Comparison of ENCODE assay signal across 8 mouse cellular contexts in the genomic region with DNA sequence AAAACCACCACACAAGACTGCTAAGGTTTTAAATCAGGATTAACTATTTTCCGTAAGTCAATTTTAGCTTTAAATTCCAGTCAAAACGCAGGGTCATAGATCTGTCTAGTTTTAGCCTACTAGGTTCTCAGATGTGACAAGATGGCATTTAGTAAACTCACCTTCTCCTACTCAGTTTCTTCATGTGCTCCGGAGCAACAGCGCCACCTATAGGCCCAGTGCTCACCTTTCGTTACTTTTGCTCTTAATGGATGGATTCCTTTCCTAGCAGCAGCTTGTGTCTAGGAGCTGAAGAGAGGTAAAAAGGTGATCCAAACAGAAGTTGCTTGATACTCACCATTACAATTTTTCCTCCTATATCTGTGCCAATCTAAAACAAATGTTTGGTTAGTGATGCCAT. TPM values are rescaled to one million over a fixed set of nuclear protein-coding genes. Genes with fewer than 3 reads are reported as not detected.
DNase-seq lines count a peak whose midpoint lies in the region; ATAC-seq and TF ChIP-seq lines count a peak whose summit lies in the region.

No protein-coding gene starts in this region.

- H3K4me1 ChIP-seq in hindbrain, embryonic 14.5 days (replicated peaks; ENCODE audit: control insufficient read depth, insufficient read depth, low read length), result no peaks in the 10 kb centered on the region
- no peaks in the 10 kb centered on the region for H3K4me1 ChIP-seq in hindbrain, embryonic 16.5 days (ENCODE audit: control insufficient read depth, insufficient read depth, low read depth, low read length)
- H3K4me1 ChIP-seq in forebrain, embryonic 14.5 days (ENCODE audit: control insufficient read depth, insufficient read depth, low read length), result no peaks in the 10 kb centered on the region
- H3K4me1 ChIP-seq in intestine, embryonic 14.5 days (replicated peaks; ENCODE audit: control insufficient read depth, insufficient read depth, low read length), result no peaks in the 10 kb centered on the region
- H3K4me1 ChIP-seq in stomach, postnatal 0 days (replicated peaks; ENCODE audit: control insufficient read depth, insufficient read depth), result no peaks in the 10 kb centered on the region

- H3K9me3 ChIP-seq in hindbrain, embryonic 14.5 days (ENCODE audit: control insufficient read depth, low read length), result no peaks in the 10 kb centered on the region
- H3K9me3 ChIP-seq in hindbrain, embryonic 16.5 days (ENCODE audit: control insufficient read depth, low read length), result no peaks in the 10 kb centered on the region
- no peaks in the 10 kb centered on the region for H3K9me3 ChIP-seq in forebrain, embryonic 14.5 days (replicated peaks; ENCODE audit: control insufficient read depth, low read length)
- H3K9me3 ChIP-seq in intestine, embryonic 14.5 days (ENCODE audit: control insufficient read depth, low read length), result no peaks in the 10 kb centered on the region
- no peaks in the 10 kb centered on the region for H3K9me3 ChIP-seq in stomach, postnatal 0 days (ENCODE audit: control insufficient read depth, low read length)

- no peaks in the 10 kb centered on the region for H3K27me3 ChIP-seq in hindbrain, embryonic 14.5 days (ENCODE audit: control insufficient read depth, insufficient read depth, low read length)
- no peaks in the 10 kb centered on the region for H3K27me3 ChIP-seq in hindbrain, embryonic 16.5 days (replicated peaks; ENCODE audit: control insufficient read depth, insufficient read depth, low read length)
- no peaks in the 10 kb centered on the region for H3K27me3 ChIP-seq in forebrain, embryonic 14.5 days (replicated peaks; ENCODE audit: control insufficient read depth, insufficient read depth, low read length)
- H3K27me3 ChIP-seq in intestine, embryonic 14.5 days (replicated peaks; ENCODE audit: control insufficient read depth, insufficient read depth, low read length), result no peaks in the 10 kb centered on the region
- no peaks in the 10 kb centered on the region for H3K27me3 ChIP-seq in stomach, postnatal 0 days (ENCODE audit: control insufficient read depth, insufficient read depth, low read length)

- no peak overlapping the region for H3K9ac ChIP-seq in hindbrain, embryonic 14.5 days
- no peak overlapping the region for H3K9ac ChIP-seq in hindbrain, embryonic 16.5 days (ENCODE audit: low read depth, low read length)
- no peak overlapping the region for H3K9ac ChIP-seq in forebrain, embryonic 14.5 days (ENCODE audit: low read length)
- no peak overlapping the region for H3K9ac ChIP-seq in intestine, embryonic 14.5 days (ENCODE audit: low read length)
- H3K9ac ChIP-seq in stomach, postnatal 0 days (ENCODE audit: low read length), result no peak overlapping the region

- no peak for TF ChIP-seq EP300 in stomach, postnatal 0 days (optimal IDR thresholded peaks at IDR 0.05)

- 17% methylated on average over 5 of the region's 5 CpGs for WGBS in hindbrain, embryonic 14.5 days
- 11% methylated on average over 5 of the region's 5 CpGs for WGBS in hindbrain, embryonic 16.5 days
- 13% methylated on average over 5 of the region's 5 CpGs for WGBS in forebrain, embryonic 14.5 days
- WGBS in intestine, embryonic 14.5 days, result 17% methylated on average over 5 of the region's 5 CpGs
- WGBS in stomach, postnatal 0 days, result 14% methylated on average over 5 of the region's 5 CpGs

- DNase-seq in hindbrain, embryonic 14.5 days (ENCODE audit: low spot score), result peak; percentile 76
- peak; percentile 76 for DNase-seq in c-Kit-positive CD71-negative TER-119-negative erythroid progenitor cells, embryonic 14.5 days (ENCODE audit: low read depth)
- DNase-seq in forebrain, embryonic 14.5 days (ENCODE audit: low spot score), result peak; percentile 73
- peak; percentile 81 for DNase-seq in intestine, embryonic 14.5 days (ENCODE audit: low spot score)
- DNase-seq in left cerebral cortex, postnatal 25 days (ENCODE audit: low spot score in 2 of 2), result peak; percentile 79 to 88
- peak; percentile 83 for DNase-seq in stomach, postnatal 0 days (ENCODE audit: low spot score)

- ATAC-seq in hindbrain, embryonic 14.5 days (ENCODE audit: low FRiP score), result peak; percentile 37; the same call in 1 of the 2 replicates
- no peak; the same call in 1 of the 2 replicates for ATAC-seq in hindbrain, embryonic 16.5 days
- 0 out of 2 replicates have a peak, but pooled peaks have one; percentile 34 for ATAC-seq in forebrain, embryonic 14.5 days
- ATAC-seq in intestine, embryonic 14.5 days (replicated peaks; ENCODE audit: low FRiP score, low TSS enrichment, low read depth), result no peak
- 0 out of 2 replicates have a peak, but pooled peaks have one; percentile 63 for ATAC-seq in monocyte, adult 5-6 weeks (replicated peaks; ENCODE audit: insufficient number of reproducible peaks, low FRiP score, low TSS enrichment, poor library complexity, severe bottlenecking)
- ATAC-seq in stomach, postnatal 0 days (ENCODE audit: low FRiP score, low TSS enrichment), result 0 out of 2 replicates have a peak, but pooled peaks have one; percentile 65

- no peak overlapping the region for H3K4me2 ChIP-seq in hindbrain, embryonic 14.5 days (replicated peaks)
- H3K4me2 ChIP-seq in hindbrain, embryonic 16.5 days (ENCODE audit: low read length), result no peak overlapping the region
- H3K4me2 ChIP-seq in forebrain, embryonic 14.5 days (ENCODE audit: low read length), result no peak overlapping the region
- H3K4me2 ChIP-seq in intestine, embryonic 14.5 days (ENCODE audit: low read length), result no peak overlapping the region
- no peak overlapping the region for H3K4me2 ChIP-seq in stomach, postnatal 0 days (replicated peaks; ENCODE audit: low read depth)

- intact Hi-C loops in left cerebral cortex, postnatal 25 days (cut with DNase I), result loop anchor here (1.0 kb wide), 1 partner anchor 56 kb away; no protein-coding TSS in a partner anchor

- TF ChIP-seq CTCF in stomach, postnatal 0 days (IDR thresholded peaks at IDR 0.05; ENCODE audit: low read depth), result peak; percentile 95

- no peaks in the 10 kb centered on the region for H3K36me3 ChIP-seq in hindbrain, embryonic 14.5 days (replicated peaks; ENCODE audit: control insufficient read depth, insufficient read depth)
- H3K36me3 ChIP-seq in hindbrain, embryonic 16.5 days (ENCODE audit: control insufficient read depth, insufficient read depth, low read length), result no peaks in the 10 kb centered on the region
- no peaks in the 10 kb centered on the region for H3K36me3 ChIP-seq in forebrain, embryonic 14.5 days (ENCODE audit: control insufficient read depth, insufficient read depth, low read length)
- no peaks in the 10 kb centered on the region for H3K36me3 ChIP-seq in intestine, embryonic 14.5 days (ENCODE audit: control insufficient read depth, insufficient read depth, low read length)
- no peaks in the 10 kb centered on the region for H3K36me3 ChIP-seq in stomach, postnatal 0 days (ENCODE audit: control insufficient read depth, insufficient read depth, low read length)

- H3K27ac ChIP-seq in hindbrain, embryonic 14.5 days, result no peak overlapping the region
- H3K27ac ChIP-seq in hindbrain, embryonic 16.5 days (ENCODE audit: low read depth, low read length), result no peak overlapping the region
- H3K27ac ChIP-seq in forebrain, embryonic 14.5 days (ENCODE audit: low read depth, low read length), result no peak overlapping the region
- H3K27ac ChIP-seq in intestine, embryonic 14.5 days (ENCODE audit: low read depth), result no peak overlapping the region
- H3K27ac ChIP-seq in stomach, postnatal 0 days (replicated peaks), result no peak overlapping the region

- H3K4me3 ChIP-seq in hindbrain, embryonic 14.5 days (replicated peaks; ENCODE audit: low read length), result no peak overlapping the region
- H3K4me3 ChIP-seq in hindbrain, embryonic 16.5 days (ENCODE audit: low read length), result no peak overlapping the region
- no peak overlapping the region for H3K4me3 ChIP-seq in forebrain, embryonic 14.5 days (ENCODE audit: low read depth, low read length)
- no peak overlapping the region for H3K4me3 ChIP-seq in intestine, embryonic 14.5 days (ENCODE audit: low read depth, low read length)
- no peak overlapping the region for H3K4me3 ChIP-seq in stomach, postnatal 0 days (ENCODE audit: low read depth, low read length)

RNA-seq across cellular contexts. Expression of a gene that starts 7.6 kb away (rescaled TPM):
- 57.4 and 60.3 TPM in 2 replicates for polyA plus RNA-seq in hindbrain, embryonic 14.5 days (2014; fragmentation: Nextera tagmentation; extraction: Ambion mirVana)
- polyA plus RNA-seq in hindbrain, embryonic 16.5 days (2015; fragmentation: Nextera tagmentation; extraction: Ambion mirVana), result 46.1 and 50.0 TPM in 2 replicates
- polyA plus RNA-seq in forebrain, embryonic 14.5 days (2014; fragmentation: Nextera tagmentation; extraction: Ambion mirVana), result 27.4 and 43.6 TPM in 2 replicates
- 25.3 and 25.4 TPM in 2 replicates for polyA plus RNA-seq in intestine, embryonic 14.5 days (2014; fragmentation: Nextera tagmentation; extraction: Ambion mirVana)
- total RNA-seq in left cerebral cortex, postnatal 25 days (2021), result 100 to 1,000 TPM; 139 to 140 TPM
- 61.9 to 106 TPM (median 66.8 TPM) in 3 replicates for total RNA-seq in monocyte, adult 5-6 weeks (2017)
- 10.9 and 11.9 TPM in 2 replicates for polyA plus RNA-seq in stomach, postnatal 0 days (2015; fragmentation: Nextera tagmentation; extraction: Ambion mirVana)

RNA-seq across cellular contexts. Expression of a gene that starts 22.6 kb away (rescaled TPM):
- polyA plus RNA-seq in hindbrain, embryonic 14.5 days (2014; fragmentation: Nextera tagmentation; extraction: Ambion mirVana), result 23.8 and 25.4 TPM in 2 replicates
- polyA plus RNA-seq in hindbrain, embryonic 16.5 days (2015; fragmentation: Nextera tagmentation; extraction: Ambion mirVana), result 28.7 and 29.9 TPM in 2 replicates
- polyA plus RNA-seq in forebrain, embryonic 14.5 days (2014; fragmentation: Nextera tagmentation; extraction: Ambion mirVana), result 14.4 and 17.5 TPM in 2 replicates
- polyA plus RNA-seq in intestine, embryonic 14.5 days (2014; fragmentation: Nextera tagmentation; extraction: Ambion mirVana), result 6.0 and 6.5 TPM in 2 replicates
- 10 to 100 TPM; 63.5 to 65.9 TPM for total RNA-seq in left cerebral cortex, postnatal 25 days (2021)
- total RNA-seq in monocyte, adult 5-6 weeks (2017), result 0.68 TPM in 1 of 3 replicates, not detected in the others
- polyA plus RNA-seq in stomach, postnatal 0 days (2015; fragmentation: Nextera tagmentation; extraction: Ambion mirVana), result 6.3 and 6.4 TPM in 2 replicates

Comparison
In these comparisons a context has a peak if more than half of its experiments do, and no peak if none do; other contexts are left out.
1. ATAC-seq: peak in hindbrain, embryonic 14.5 days (single experiment), forebrain, embryonic 14.5 days (single experiment), monocyte, adult 5-6 weeks (single experiment) and stomach, postnatal 0 days (single experiment); none in hindbrain, embryonic 16.5 days (single experiment) and intestine, embryonic 14.5 days (single experiment).
2. Peak in every context shown above with its lines, with median percentiles within 50 percentile points of each other: DNase-seq.